Mouse (Mus musculus): ENCODE results near the gene 2010111I01Rik. TPM values are rescaled to one million over a fixed set of nuclear protein-coding genes. Genes with fewer than 3 reads are reported as not detected.

Gene 2010111I01Rik
- polyA plus RNA-seq, 1 experiment: 144 TPM

DNA sequence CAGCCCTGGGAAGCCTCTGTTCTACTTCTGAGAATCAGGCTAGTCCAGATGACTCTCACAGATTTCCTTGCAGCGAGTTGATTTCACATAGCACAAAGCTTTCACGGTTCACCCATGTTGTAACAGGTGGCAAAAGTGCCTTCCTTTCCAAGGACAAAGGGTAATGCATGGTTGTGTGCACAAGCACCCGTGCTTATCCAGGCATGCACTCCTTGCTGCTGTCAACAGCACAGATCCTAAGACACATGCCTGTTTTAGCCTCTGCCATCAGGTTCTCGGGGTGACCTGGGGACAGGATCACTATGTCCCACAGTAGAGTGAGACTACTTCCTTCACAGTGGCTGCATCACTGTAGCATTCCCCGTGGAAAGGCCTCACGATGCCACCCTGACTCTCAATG is 351.1 kb downstream of the 2010111I01Rik start:
- Histone ChIP-seq H3K36me3 (ENCODE audit: control insufficient read depth, insufficient read depth) (peaks cover 4% of the 10 kb centered on the region), H3ac (ENCODE audit: control insufficient read depth, insufficient read length) (no peak overlapping the region), H3K27me3 (ENCODE audit: control insufficient read depth, insufficient read depth, insufficient read length) (no peaks in the 10 kb centered on the region), H3K4me2 (ENCODE audit: low read depth) (no peak overlapping the region), H3K79me2 (ENCODE audit: control insufficient read depth, insufficient read depth) (no peaks in the 10 kb centered on the region), H3K4me3 (no peak overlapping the region)
- TF ChIP-seq MYOD1 (IDR thresholded peaks at IDR 0.05; ENCODE audit: control insufficient read depth in 1 of 3, insufficient read length in 2 of 3, low read depth in 2 of 3): no peak
- peak; percentile 36 for TF ChIP-seq POLR2AphosphoS2 (IDR thresholded peaks at IDR 0.05; ENCODE audit: insufficient read length, low read depth)

GRCm38 (mm10) chr13:63316407-63316806 is 351.7 kb downstream of the 2010111I01Rik start:
- H3K36me3 ChIP-seq (ENCODE audit: control insufficient read depth, insufficient read depth): no peaks in the 10 kb centered on the region
- H3K79me2 ChIP-seq (ENCODE audit: control insufficient read depth, insufficient read depth): no peaks in the 10 kb centered on the region
- no peak overlapping the region for H3K4me3 ChIP-seq
- TF ChIP-seq POLR2AphosphoS2 (IDR thresholded peaks at IDR 0.05; ENCODE audit: insufficient read length, low read depth): no peak
- TF ChIP-seq E2F4 (IDR thresholded peaks at IDR 0.05; ENCODE audit: insufficient read depth): no peak
- TF ChIP-seq SRF (IDR thresholded peaks at IDR 0.05; ENCODE audit: control insufficient read depth, insufficient read length, low read depth): no peak
- TF ChIP-seq REST (IDR thresholded peaks at IDR 0.05; ENCODE audit: insufficient read depth, insufficient read length): no peak
- TF ChIP-seq MYOD1 (IDR thresholded peaks at IDR 0.05; ENCODE audit: control insufficient read depth in 1 of 3, insufficient read length in 2 of 3, low read depth in 2 of 3): no peak
- no peak for TF ChIP-seq POLR2A (IDR thresholded peaks at IDR 0.05; ENCODE audit: insufficient read length, low read depth)
- no peak for TF ChIP-seq CEBPB (IDR thresholded peaks at IDR 0.05; ENCODE audit: insufficient read depth, poor library complexity, severe bottlenecking)
- no peak for TF ChIP-seq MYOG (IDR thresholded peaks at IDR 0.05; ENCODE audit: control insufficient read depth in 1 of 3, insufficient read depth in 1 of 3, insufficient read length in 2 of 3, low read depth in 2 of 3)
- TF ChIP-seq TCF3 (IDR thresholded peaks at IDR 0.05; ENCODE audit: insufficient read length, low read depth): no peak
- TF ChIP-seq MAX (IDR thresholded peaks at IDR 0.05; ENCODE audit: low read depth): no peak
- TF ChIP-seq TCF12 (IDR thresholded peaks at IDR 0.05; ENCODE audit: insufficient read depth, poor library complexity, severe bottlenecking): no peak
- no peak overlapping the region for H3ac ChIP-seq (ENCODE audit: control insufficient read depth, insufficient read length)
- no peak overlapping the region for H3K4me2 ChIP-seq (ENCODE audit: low read depth)
- H3K27me3 ChIP-seq (ENCODE audit: control insufficient read depth, insufficient read depth, insufficient read length): no peaks in the 10 kb centered on the region

GRCm38 (mm10) chr13:63317681-63318104 is 353.0 kb downstream of the 2010111I01Rik start:
- Histone ChIP-seq H3K36me3 (ENCODE audit: control insufficient read depth, insufficient read depth) (no peaks in the 10 kb centered on the region), H3K4me3 (no peak overlapping the region), H3K27me3 (ENCODE audit: control insufficient read depth, insufficient read depth, insufficient read length) (no peaks in the 10 kb centered on the region), H3ac (ENCODE audit: control insufficient read depth, insufficient read length) (no peak overlapping the region), H3K79me2 (ENCODE audit: control insufficient read depth, insufficient read depth) (no peaks in the 10 kb centered on the region), H3K4me2 (ENCODE audit: low read depth) (no peak overlapping the region)
- TF ChIP-seq TCF3 (IDR thresholded peaks at IDR 0.05; ENCODE audit: insufficient read length, low read depth) (no peak), MAX (IDR thresholded peaks at IDR 0.05; ENCODE audit: low read depth) (no peak), USF1 (IDR thresholded peaks at IDR 0.05; ENCODE audit: low read depth) (no peak), E2F4 (IDR thresholded peaks at IDR 0.05; ENCODE audit: insufficient read depth) (no peak), SRF (IDR thresholded peaks at IDR 0.05; ENCODE audit: control insufficient read depth, insufficient read length, low read depth) (no peak), MYOG (IDR thresholded peaks at IDR 0.05; ENCODE audit: control insufficient read depth in 1 of 3, insufficient read depth in 1 of 3, insufficient read length in 2 of 3, low read depth in 2 of 3) (no peak), MYOD1 (IDR thresholded peaks at IDR 0.05; ENCODE audit: control insufficient read depth in 1 of 3, insufficient read length in 2 of 3, low read depth in 2 of 3) (no peak), CEBPB (IDR thresholded peaks at IDR 0.05; ENCODE audit: insufficient read depth, poor library complexity, severe bottlenecking) (no peak), TCF12 (IDR thresholded peaks at IDR 0.05; ENCODE audit: insufficient read depth, poor library complexity, severe bottlenecking) (no peak), REST (IDR thresholded peaks at IDR 0.05; ENCODE audit: insufficient read depth, insufficient read length) (no peak), POLR2A (IDR thresholded peaks at IDR 0.05; ENCODE audit: insufficient read length, low read depth) (no peak), POLR2AphosphoS2 (IDR thresholded peaks at IDR 0.05; ENCODE audit: insufficient read length, low read depth) (no peak)

DNA sequence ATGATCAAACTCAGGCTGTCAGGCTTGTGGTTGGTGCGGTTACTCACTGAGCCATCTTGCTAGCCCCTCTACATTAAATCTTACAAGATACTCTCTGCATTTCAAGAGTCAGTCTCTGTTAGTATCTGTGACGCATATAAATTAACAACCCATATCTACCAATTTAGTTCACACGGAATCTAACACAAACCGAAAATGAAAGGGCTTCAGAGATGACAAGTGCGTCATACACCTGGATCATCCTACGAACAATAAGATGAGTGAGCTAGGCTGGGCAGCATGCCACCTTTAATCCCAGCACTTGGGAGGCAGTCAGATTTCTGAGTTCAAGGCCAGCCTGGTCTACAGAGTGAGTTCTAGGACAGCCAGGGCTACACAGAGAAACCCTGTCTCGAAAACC is 355.1 kb downstream of the 2010111I01Rik start:
- H3K4me2 ChIP-seq (ENCODE audit: low read depth): no peak overlapping the region
- H3K27me3 ChIP-seq (ENCODE audit: control insufficient read depth, insufficient read depth, insufficient read length): no peaks in the 10 kb centered on the region
- H3K79me2 ChIP-seq (ENCODE audit: control insufficient read depth, insufficient read depth): no peaks in the 10 kb centered on the region
- no peak overlapping the region for H3ac ChIP-seq (ENCODE audit: control insufficient read depth, insufficient read length)
- TF ChIP-seq MAX (IDR thresholded peaks at IDR 0.05; ENCODE audit: low read depth): no peak
- TF ChIP-seq TCF3 (IDR thresholded peaks at IDR 0.05; ENCODE audit: insufficient read length, low read depth): no peak
- no peak for TF ChIP-seq MYOD1 (IDR thresholded peaks at IDR 0.05; ENCODE audit: control insufficient read depth in 1 of 3, insufficient read length in 2 of 3, low read depth in 2 of 3)
- no peak for TF ChIP-seq SRF (IDR thresholded peaks at IDR 0.05; ENCODE audit: control insufficient read depth, insufficient read length, low read depth)
- no peak for TF ChIP-seq MYOG (IDR thresholded peaks at IDR 0.05; ENCODE audit: control insufficient read depth in 1 of 3, insufficient read depth in 1 of 3, insufficient read length in 2 of 3, low read depth in 2 of 3)
- no peak for TF ChIP-seq CEBPB (IDR thresholded peaks at IDR 0.05; ENCODE audit: insufficient read depth, poor library complexity, severe bottlenecking)
- TF ChIP-seq POLR2AphosphoS2 (IDR thresholded peaks at IDR 0.05; ENCODE audit: insufficient read length, low read depth): no peak
- TF ChIP-seq E2F4 (IDR thresholded peaks at IDR 0.05; ENCODE audit: insufficient read depth): no peak
- no peak for TF ChIP-seq POLR2A (IDR thresholded peaks at IDR 0.05; ENCODE audit: insufficient read length, low read depth)
- TF ChIP-seq REST (IDR thresholded peaks at IDR 0.05; ENCODE audit: insufficient read depth, insufficient read length): no peak
- no peak for TF ChIP-seq USF1 (IDR thresholded peaks at IDR 0.05; ENCODE audit: low read depth)
- no peak for TF ChIP-seq TCF12 (IDR thresholded peaks at IDR 0.05; ENCODE audit: insufficient read depth, poor library complexity, severe bottlenecking)
- H3K4me3 ChIP-seq: no peak overlapping the region
- no peaks in the 10 kb centered on the region for H3K36me3 ChIP-seq (ENCODE audit: control insufficient read depth, insufficient read depth)

DNA sequence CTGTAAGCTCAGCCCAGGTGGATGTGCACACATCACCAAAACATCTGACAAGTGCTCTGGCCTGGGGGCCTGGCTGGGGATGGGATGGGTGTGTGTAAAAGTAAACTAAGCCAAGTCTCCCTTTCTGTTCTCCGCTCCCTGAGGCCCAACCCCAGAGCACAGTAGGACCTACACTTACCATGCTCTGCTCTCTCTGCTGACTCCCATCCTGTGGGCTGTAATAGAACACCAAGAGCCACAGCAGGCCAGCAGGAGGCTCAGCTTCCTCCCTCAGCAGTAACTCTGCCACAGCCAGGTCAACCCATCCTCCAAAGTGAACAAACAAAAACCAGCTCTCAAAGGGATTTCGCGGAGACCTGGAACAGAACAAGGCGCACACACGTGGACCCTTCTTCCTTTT is 357.0 kb downstream of the 2010111I01Rik start:
- Histone ChIP-seq H3K4me2 (ENCODE audit: low read depth) (no peak overlapping the region), H3K79me2 (ENCODE audit: control insufficient read depth, insufficient read depth) (no peaks in the 10 kb centered on the region), H3K36me3 (ENCODE audit: control insufficient read depth, insufficient read depth) (no peaks in the 10 kb centered on the region), H3K27me3 (ENCODE audit: control insufficient read depth, insufficient read depth, insufficient read length) (no peaks in the 10 kb centered on the region), H3ac (ENCODE audit: control insufficient read depth, insufficient read length) (no peak overlapping the region), H3K4me3 (no peak overlapping the region)
- TF ChIP-seq MAX (IDR thresholded peaks at IDR 0.05; ENCODE audit: low read depth) (no peak), TCF3 (IDR thresholded peaks at IDR 0.05; ENCODE audit: insufficient read length, low read depth) (no peak), CEBPB (IDR thresholded peaks at IDR 0.05; ENCODE audit: insufficient read depth, poor library complexity, severe bottlenecking) (no peak), USF1 (IDR thresholded peaks at IDR 0.05; ENCODE audit: low read depth) (no peak), MYOG (IDR thresholded peaks at IDR 0.05; ENCODE audit: control insufficient read depth in 1 of 3, insufficient read depth in 1 of 3, insufficient read length in 2 of 3, low read depth in 2 of 3) (no peak), SRF (IDR thresholded peaks at IDR 0.05; ENCODE audit: control insufficient read depth, insufficient read length, low read depth) (no peak), REST (IDR thresholded peaks at IDR 0.05; ENCODE audit: insufficient read depth, insufficient read length) (no peak), POLR2AphosphoS2 (IDR thresholded peaks at IDR 0.05; ENCODE audit: insufficient read length, low read depth) (no peak), E2F4 (IDR thresholded peaks at IDR 0.05; ENCODE audit: insufficient read depth) (no peak), POLR2A (IDR thresholded peaks at IDR 0.05; ENCODE audit: insufficient read length, low read depth) (no peak)
